Mouse (Mus musculus): Measurements from ENCODE around the gene Dnmt3l. TPM values are rescaled to one million over a fixed set of nuclear protein-coding genes. Genes with fewer than 3 reads are reported as not detected.

The Dnmt3l gene
- polyA plus RNA-seq, 1 experiment from 2014 or later, result 0.14 TPM

GRCm38 (mm10) chr10:78069101-78070011 lies 27.6 kb downstream of the Dnmt3l start, which contains the start of gene Icosl:
Gene Icosl (plus strand): TSS chr10:78069302.
- peak; percentile 78 for DNase-seq (ENCODE audit: low spot score)
- no peaks in the 10 kb centered on the region for H3K9me3 ChIP-seq (replicated peaks)
- peak within 1 kb of the TSS; percentile 75 for H3K4me3 ChIP-seq
- under 1% methylated on average over 66 of the region's 66 CpGs for WGBS
- peaks cover 45% of the 10 kb centered on the region for H3K27me3 ChIP-seq (ENCODE audit: low read depth, poor library complexity, severe bottlenecking)
- peaks cover 29% of the 10 kb centered on the region for H3K4me1 ChIP-seq
- peak within 1 kb of the TSS; percentile 74 for H3K27ac ChIP-seq (replicated peaks)
- no peaks in the 10 kb centered on the region for H3K36me3 ChIP-seq

GRCm38 (mm10) chr10:78074151-78074550 lies 32.4 kb downstream of the Dnmt3l start:
- no peaks in the 10 kb centered on the region for H3K9me3 ChIP-seq (replicated peaks)
- H3K27ac ChIP-seq (replicated peaks), result no peak overlapping the region
- no peak for DNase-seq (ENCODE audit: low spot score)
- peaks cover 22% of the 10 kb centered on the region for H3K27me3 ChIP-seq (ENCODE audit: low read depth, poor library complexity, severe bottlenecking)
- H3K4me1 ChIP-seq, result peaks cover 9% of the 10 kb centered on the region
- H3K4me3 ChIP-seq, result no peak overlapping the region
- no peaks in the 10 kb centered on the region for H3K36me3 ChIP-seq
- WGBS, result 64% methylated on average over 4 of the region's 4 CpGs

GRCm38 (mm10) chr10:78074977-78075376 lies 33.2 kb downstream of the Dnmt3l start:
- Histone ChIP-seq H3K4me3 (no peak overlapping the region), H3K27ac (replicated peaks) (no peak overlapping the region), H3K27me3 (ENCODE audit: low read depth, poor library complexity, severe bottlenecking) (peaks cover 17% of the 10 kb centered on the region), H3K9me3 (replicated peaks) (no peaks in the 10 kb centered on the region), H3K4me1 (peaks cover 1% of the 10 kb centered on the region), H3K36me3 (no peaks in the 10 kb centered on the region)
- 89% methylated on average over 11 of the region's 11 CpGs for WGBS
- DNase-seq (ENCODE audit: low spot score), result no peak

- no peaks in the 10 kb centered on the region for H3K9me3 ChIP-seq (replicated peaks)
- no peaks in the 10 kb centered on the region for H3K4me1 ChIP-seq
- H3K27me3 ChIP-seq (ENCODE audit: low read depth, poor library complexity, severe bottlenecking), result no peaks in the 10 kb centered on the region
- no peak overlapping the region for H3K27ac ChIP-seq (replicated peaks)
- H3K4me3 ChIP-seq, result no peak overlapping the region
- no peaks in the 10 kb centered on the region for H3K36me3 ChIP-seq
- 84% methylated on average over 9 of the region's 9 CpGs for WGBS
- no peak for DNase-seq (ENCODE audit: low spot score)
These were observed 36.1 kb downstream of the Dnmt3l start for GRCm38 (mm10) chr10:78077862-78078261.

- 81% methylated on average over 5 of the region's 5 CpGs for WGBS
- no peak overlapping the region for H3K27ac ChIP-seq (replicated peaks)
- no peaks in the 10 kb centered on the region for H3K36me3 ChIP-seq
- H3K27me3 ChIP-seq (ENCODE audit: low read depth, poor library complexity, severe bottlenecking), result no peaks in the 10 kb centered on the region
- no peaks in the 10 kb centered on the region for H3K9me3 ChIP-seq (replicated peaks)
- H3K4me3 ChIP-seq, result no peak overlapping the region
- DNase-seq (ENCODE audit: low spot score), result no peak
- H3K4me1 ChIP-seq, result no peaks in the 10 kb centered on the region
These were observed 36.5 kb downstream of the Dnmt3l start for GRCm38 (mm10) chr10:78078276-78078675.

- WGBS, result 85% methylated on average over 4 of the region's 4 CpGs
- DNase-seq (ENCODE audit: low spot score), result no peak
- no peaks in the 10 kb centered on the region for H3K4me1 ChIP-seq
- no peaks in the 10 kb centered on the region for H3K9me3 ChIP-seq (replicated peaks)
- H3K36me3 ChIP-seq, result no peaks in the 10 kb centered on the region
- H3K27ac ChIP-seq (replicated peaks), result no peak overlapping the region
- H3K27me3 ChIP-seq (ENCODE audit: low read depth, poor library complexity, severe bottlenecking), result no peaks in the 10 kb centered on the region
- H3K4me3 ChIP-seq, result no peak overlapping the region
These were observed 38.3 kb downstream of the Dnmt3l start for GRCm38 (mm10) chr10:78079955-78080591.

GRCm38 (mm10) chr10:78084073-78084472 lies 42.3 kb downstream of the Dnmt3l start:
- Histone ChIP-seq H3K4me3 (no peak overlapping the region), H3K36me3 (no peaks in the 10 kb centered on the region), H3K27ac (replicated peaks) (no peak overlapping the region), H3K4me1 (no peaks in the 10 kb centered on the region), H3K27me3 (ENCODE audit: low read depth, poor library complexity, severe bottlenecking) (no peaks in the 10 kb centered on the region), H3K9me3 (replicated peaks) (no peaks in the 10 kb centered on the region)
- WGBS, result 74% methylated on average over 1 of the region's 1 CpGs
- no peak for DNase-seq (ENCODE audit: low spot score)

- H3K27me3 ChIP-seq (ENCODE audit: low read depth, poor library complexity, severe bottlenecking), result no peaks in the 10 kb centered on the region
- no peaks in the 10 kb centered on the region for H3K4me1 ChIP-seq
- no peaks in the 10 kb centered on the region for H3K9me3 ChIP-seq (replicated peaks)
- WGBS, result 94% methylated on average over 6 of the region's 6 CpGs
- DNase-seq (ENCODE audit: low spot score), result no peak
- H3K36me3 ChIP-seq, result no peaks in the 10 kb centered on the region
- no peak overlapping the region for H3K27ac ChIP-seq (replicated peaks)
- H3K4me3 ChIP-seq, result no peak overlapping the region
These were observed 44.0 kb downstream of the Dnmt3l start for GRCm38 (mm10) chr10:78085711-78086110.

- Histone ChIP-seq H3K27ac (replicated peaks) (no peak overlapping the region), H3K27me3 (ENCODE audit: low read depth, poor library complexity, severe bottlenecking) (no peaks in the 10 kb centered on the region), H3K4me3 (no peak overlapping the region), H3K4me1 (no peaks in the 10 kb centered on the region), H3K9me3 (replicated peaks) (no peaks in the 10 kb centered on the region), H3K36me3 (no peaks in the 10 kb centered on the region)
- WGBS, result 82% methylated on average over 10 of the region's 10 CpGs
- no peak for DNase-seq (ENCODE audit: low spot score)
These were observed 44.8 kb downstream of the Dnmt3l start for GRCm38 (mm10) chr10:78086444-78087061.

GRCm38 (mm10) chr10:78087101-78087511 lies 45.4 kb downstream of the Dnmt3l start:
- H3K27ac ChIP-seq (replicated peaks), result no peak overlapping the region
- H3K4me1 ChIP-seq, result no peaks in the 10 kb centered on the region
- H3K9me3 ChIP-seq (replicated peaks), result no peaks in the 10 kb centered on the region
- 92% methylated on average over 6 of the region's 6 CpGs for WGBS
- no peaks in the 10 kb centered on the region for H3K27me3 ChIP-seq (ENCODE audit: low read depth, poor library complexity, severe bottlenecking)
- no peak overlapping the region for H3K4me3 ChIP-seq
- DNase-seq (ENCODE audit: low spot score), result no peak
- no peaks in the 10 kb centered on the region for H3K36me3 ChIP-seq

GRCm38 (mm10) chr10:78090246-78090645 lies 48.5 kb downstream of the Dnmt3l start:
- 68% methylated on average over 6 of the region's 6 CpGs for WGBS
- H3K27ac ChIP-seq (replicated peaks), result no peak overlapping the region

GRCm38 (mm10) chr10:78090706-78091491 lies 49.2 kb downstream of the Dnmt3l start:
- no peaks in the 10 kb centered on the region for H3K36me3 ChIP-seq
- no peak overlapping the region for H3K27ac ChIP-seq (replicated peaks)
- H3K4me1 ChIP-seq, result no peaks in the 10 kb centered on the region
- no peak overlapping the region for H3K4me3 ChIP-seq
- H3K27me3 ChIP-seq (ENCODE audit: low read depth, poor library complexity, severe bottlenecking), result no peaks in the 10 kb centered on the region
- no peaks in the 10 kb centered on the region for H3K9me3 ChIP-seq (replicated peaks)
- whole genome bisulfite sequencing, result 84% methylated on average over 4 of the region's 4 CpGs
- no peak for DNase-seq (ENCODE audit: low spot score)

More at GRCm38 (mm10) chr10:78090246-78090645, 48.5 kb downstream of the Dnmt3l start:
- Histone ChIP-seq H3K9me3 (replicated peaks) (no peaks in the 10 kb centered on the region), H3K27me3 (ENCODE audit: low read depth, poor library complexity, severe bottlenecking) (no peaks in the 10 kb centered on the region), H3K4me3 (no peak overlapping the region), H3K36me3 (no peaks in the 10 kb centered on the region), H3K4me1 (no peaks in the 10 kb centered on the region)
- DNase-seq (ENCODE audit: low spot score), result no peak
